Mouse (Mus musculus) kidney, postnatal 4 days (tissue): ENCODE results near the gene Dlg5.
A peak's percentile ranks its signal among the peaks of the same experiment; 100 is the strongest.

Source experiments
- DNase-seq, 2 experiments: peaks; one replicate each; pipeline ENCODE4 v3.0.0; 2021; ENCODE audit warnings: mixed read lengths in 2 of 2

Gene Dlg5

GRCm38 (mm10) chr14:24098828-24099227 is 146.9 kb downstream of the Dlg5 start:
- DNase-seq, result no peak

GRCm38 (mm10) chr14:24094656-24095055 is 151.1 kb downstream of the Dlg5 start:
- DNase-seq, result no peak

GRCm38 (mm10) chr14:24093221-24093620 is 152.5 kb downstream of the Dlg5 start:
- no peak for DNase-seq

- DNase-seq, result no peak
Observed at GRCm38 (mm10) chr14:24092391-24092790, 153.3 kb downstream of the Dlg5 start.

GRCm38 (mm10) chr14:24090790-24091189 is 154.9 kb downstream of the Dlg5 start:
- no peak for DNase-seq

GRCm38 (mm10) chr14:24089181-24089580 is 156.5 kb downstream of the Dlg5 start:
- DNase-seq, result no peak

- DNase-seq, result no peak
Observed at GRCm38 (mm10) chr14:24087430-24087829, 158.3 kb downstream of the Dlg5 start.

- peak in 1 of 2 experiments; percentile 15 for DNase-seq
Observed at GRCm38 (mm10) chr14:24086481-24086880, 159.2 kb downstream of the Dlg5 start.
